Mouse (Mus musculus): ENCODE measurements around the gene Vsig1.

DNA sequence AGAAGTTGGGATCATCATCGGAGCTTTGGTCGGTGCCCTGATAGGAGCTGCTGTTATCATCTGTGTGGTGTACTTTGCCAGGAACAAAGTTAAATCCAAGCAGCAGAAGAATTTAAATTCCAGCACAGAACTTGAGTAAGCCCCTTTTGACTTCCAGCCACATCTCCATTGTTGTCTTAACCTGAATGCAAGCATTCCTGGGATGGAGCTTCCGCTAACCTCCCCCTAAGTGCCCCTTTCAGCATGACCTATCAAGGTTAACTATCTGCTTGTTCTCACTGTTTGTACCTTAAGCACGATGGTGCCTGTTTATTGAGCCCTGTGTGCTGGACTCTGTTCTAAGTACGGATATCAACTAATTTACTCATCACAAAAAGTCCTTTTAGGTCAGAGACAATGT lies 28.9 kb downstream of the Vsig1 start:
- TF ChIP-seq CTCF (IDR thresholded peaks at IDR 0.05; ENCODE audit: low read depth) (no peak), EP300 (optimal IDR thresholded peaks at IDR 0.05) (no peak)
